Mouse (Mus musculus) forebrain, embryonic 12.5 days (tissue): ENCODE results near the gene Cand1. TPM values are rescaled to one million over a fixed set of nuclear protein-coding genes. Genes with fewer than 3 reads are reported as not detected.
A peak's percentile ranks its signal among the peaks of the same experiment; 100 is the strongest.

ENCODE experiments used
- ATAC-seq: fragments of 200-750 bp; cut with Nextera tagmentation; 2 replicates; pipeline ENCODE4 v1.8.0; 2017; ENCODE audit warnings: moderate TSS enrichment; ENCODE audit not compliant: low FRiP score
- H3K27ac ChIP-seq: fragments of 300-500 bp; sonication (generic); 2 replicates; pipeline ENCODE4 v1.5.1; 2016; ENCODE audit warnings: mild to moderate bottlenecking
- H3K27me3 ChIP-seq: fragments of 300-500 bp; sonication (generic); 2 replicates; pipeline ENCODE4 v1.6.1; 2016; ENCODE audit warnings: mild to moderate bottlenecking
- H3K36me3 ChIP-seq: fragments of 300-500 bp; sonication (generic); replicated peaks from 2 replicates; pipeline ENCODE4 v1.6.1; 2016; ENCODE audit warnings: mild to moderate bottlenecking
- H3K4me1 ChIP-seq: fragments of 300-500 bp; sonication (generic); 2 replicates; pipeline ENCODE4 v1.6.1; 2016
- H3K4me2 ChIP-seq: fragments of 300-500 bp; sonication (generic); 2 replicates; pipeline ENCODE4 v1.6.1; 2016; ENCODE audit warnings: mild to moderate bottlenecking, moderate library complexity
- H3K4me3 ChIP-seq: fragments of 300-500 bp; sonication (generic); replicated peaks from 2 replicates; pipeline ENCODE4 v1.5.1; 2016; ENCODE audit warnings: mild to moderate bottlenecking
- H3K9ac ChIP-seq: fragments of 300-500 bp; sonication (generic); 2 replicates; pipeline ENCODE4 v1.6.1; 2016; ENCODE audit warnings: mild to moderate bottlenecking
- H3K9me3 ChIP-seq: fragments of 300-500 bp; sonication (generic); 2 replicates; pipeline ENCODE4 v1.6.1; 2016
- WGBS: fragments of 180-500 bp; shearing (Covaris S2); methylation state at CpG from one replicate; pipeline ENCODE4 v1.1.7; 2016; 5-methylcytosine and 5-hydroxymethylcytosine counted together
- polyA plus RNA-seq: library from polyadenylated mRNA; unstranded; fragments of >200 nt; fragmentation: Nextera tagmentation; extraction: Ambion mirVana; gene quantifications from 2 replicates; pipeline ENCODE4 v1.2.1, GENCODE M21; 2016

Gene Cand1
- polyA plus RNA-seq, 1 experiment from 2014 or later, result 106 TPM

- WGBS, result 0% methylated on average over 41 of the region's 54 CpGs
- Histone ChIP-seq H3K9ac (peak overlapping the region; percentile 100), H3K27me3 (no peaks in the 10 kb centered on the region), H3K36me3 (peaks cover 11% of the 10 kb centered on the region), H3K27ac (peak overlapping the region; percentile 98), H3K4me3 (peak overlapping the region; percentile 97), H3K9me3 (no peaks in the 10 kb centered on the region), H3K4me2 (peak overlapping the region; percentile 77), H3K4me1 (peaks cover 19% of the 10 kb centered on the region)
- peak; percentile 34 for ATAC-seq
Observed at GRCm38 (mm10) chr10:119238985-119239631, 747 bp downstream of the Cand1 start.

- peaks cover 15% of the 10 kb centered on the region for H3K36me3 ChIP-seq
- H3K4me1 ChIP-seq, result peaks cover 22% of the 10 kb centered on the region
- no peak overlapping the region for H3K4me3 ChIP-seq
- no peak for ATAC-seq
- H3K4me2 ChIP-seq, result no peak overlapping the region
- 96% methylated on average over 5 of the region's 5 CpGs for WGBS
- H3K27me3 ChIP-seq, result no peaks in the 10 kb centered on the region
- H3K9ac ChIP-seq, result no peak overlapping the region
- H3K9me3 ChIP-seq, result no peaks in the 10 kb centered on the region
- no peak overlapping the region for H3K27ac ChIP-seq
Observed at GRCm38 (mm10) chr10:119231526-119231925, 8.3 kb downstream of the Cand1 start.

GRCm38 (mm10) chr10:119230703-119231102 lies 9.2 kb downstream of the Cand1 start:
- ATAC-seq, result no peak
- Histone ChIP-seq H3K4me3 (no peak overlapping the region), H3K27me3 (no peaks in the 10 kb centered on the region), H3K36me3 (peaks cover 19% of the 10 kb centered on the region), H3K9ac (no peak overlapping the region), H3K9me3 (no peaks in the 10 kb centered on the region), H3K27ac (no peak overlapping the region), H3K4me2 (no peak overlapping the region), H3K4me1 (peaks cover 22% of the 10 kb centered on the region)
- WGBS, result 95% methylated on average over 4 of the region's 4 CpGs

GRCm38 (mm10) chr10:119230074-119230669 lies 9.7 kb downstream of the Cand1 start:
- H3K9ac ChIP-seq, result no peak overlapping the region
- no peaks in the 10 kb centered on the region for H3K27me3 ChIP-seq
- no peak for ATAC-seq
- H3K4me3 ChIP-seq, result no peak overlapping the region
- H3K36me3 ChIP-seq, result peaks cover 21% of the 10 kb centered on the region
- H3K9me3 ChIP-seq, result no peaks in the 10 kb centered on the region
- WGBS, result 70% methylated on average over 5 of the region's 5 CpGs
- H3K4me1 ChIP-seq, result peaks cover 22% of the 10 kb centered on the region
- no peak overlapping the region for H3K4me2 ChIP-seq
- no peak overlapping the region for H3K27ac ChIP-seq

GRCm38 (mm10) chr10:119223686-119224085 lies 16.2 kb downstream of the Cand1 start:
- no peak for ATAC-seq
- Histone ChIP-seq H3K9me3 (no peaks in the 10 kb centered on the region), H3K9ac (no peak overlapping the region), H3K4me2 (no peak overlapping the region), H3K36me3 (peaks cover 40% of the 10 kb centered on the region), H3K27me3 (no peaks in the 10 kb centered on the region), H3K4me1 (peaks cover 3% of the 10 kb centered on the region; the same call in 1 of the 2 replicates), H3K4me3 (no peak overlapping the region), H3K27ac (no peak overlapping the region)
- WGBS, result 79% methylated on average over 4 of the region's 4 CpGs

GRCm38 (mm10) chr10:119221631-119222030 lies 18.2 kb downstream of the Cand1 start:
- no peak overlapping the region for H3K27ac ChIP-seq
- H3K4me2 ChIP-seq, result no peak overlapping the region
- H3K36me3 ChIP-seq, result peaks cover 50% of the 10 kb centered on the region
- H3K9ac ChIP-seq, result no peak overlapping the region
- no peak for ATAC-seq
- no peak overlapping the region for H3K4me3 ChIP-seq
- WGBS, result 68% methylated on average over 5 of the region's 5 CpGs
- no peaks in the 10 kb centered on the region for H3K27me3 ChIP-seq
- H3K4me1 ChIP-seq, result peaks cover 3% of the 10 kb centered on the region; the same call in 1 of the 2 replicates
- no peaks in the 10 kb centered on the region for H3K9me3 ChIP-seq

GRCm38 (mm10) chr10:119219415-119219814 lies 20.4 kb downstream of the Cand1 start:
- WGBS, result 85% methylated on average over 11 of the region's 11 CpGs

GRCm38 (mm10) chr10:119218274-119219080 lies 21.4 kb downstream of the Cand1 start:
- 94% methylated on average over 15 of the region's 15 CpGs for WGBS
- Histone ChIP-seq H3K4me2 (no peak overlapping the region), H3K36me3 (peaks cover 45% of the 10 kb centered on the region), H3K4me3 (no peak overlapping the region), H3K9me3 (no peaks in the 10 kb centered on the region), H3K9ac (no peak overlapping the region), H3K27ac (no peak overlapping the region), H3K4me1 (peaks cover 3% of the 10 kb centered on the region; the same call in 1 of the 2 replicates), H3K27me3 (no peaks in the 10 kb centered on the region)
- ATAC-seq, result no peak

More at GRCm38 (mm10) chr10:119219415-119219814, 20.4 kb downstream of the Cand1 start:
- Histone ChIP-seq H3K9ac (no peak overlapping the region), H3K4me1 (peaks cover 3% of the 10 kb centered on the region; the same call in 1 of the 2 replicates), H3K4me2 (no peak overlapping the region), H3K36me3 (peaks cover 46% of the 10 kb centered on the region), H3K27ac (no peak overlapping the region), H3K27me3 (no peaks in the 10 kb centered on the region), H3K4me3 (no peak overlapping the region), H3K9me3 (no peaks in the 10 kb centered on the region)
- no peak for ATAC-seq

GRCm38 (mm10) chr10:119212443-119212842 lies 27.4 kb downstream of the Cand1 start:
- 86% methylated on average over 5 of the region's 5 CpGs for WGBS
- no peak overlapping the region for H3K4me3 ChIP-seq
- no peak overlapping the region for H3K4me2 ChIP-seq
- no peaks in the 10 kb centered on the region for H3K27me3 ChIP-seq
- H3K9me3 ChIP-seq, result no peaks in the 10 kb centered on the region
- no peaks in the 10 kb centered on the region for H3K4me1 ChIP-seq
- ATAC-seq, result no peak
- H3K9ac ChIP-seq, result no peak overlapping the region
- no peak overlapping the region for H3K27ac ChIP-seq
- peaks cover 86% of the 10 kb centered on the region for H3K36me3 ChIP-seq

- WGBS, result 91% methylated on average over 11 of the region's 11 CpGs
- Histone ChIP-seq H3K9me3 (no peaks in the 10 kb centered on the region), H3K4me3 (no peak overlapping the region), H3K27ac (no peak overlapping the region), H3K36me3 (peaks cover 84% of the 10 kb centered on the region), H3K4me1 (no peaks in the 10 kb centered on the region), H3K4me2 (no peak overlapping the region), H3K9ac (no peak overlapping the region), H3K27me3 (no peaks in the 10 kb centered on the region)
- no peak for ATAC-seq
Observed at GRCm38 (mm10) chr10:119211251-119211650, 28.6 kb downstream of the Cand1 start.

- no peak overlapping the region for H3K4me3 ChIP-seq
- H3K27me3 ChIP-seq, result no peaks in the 10 kb centered on the region
- H3K36me3 ChIP-seq, result peaks cover 91% of the 10 kb centered on the region
- H3K4me1 ChIP-seq, result no peaks in the 10 kb centered on the region
- no peak overlapping the region for H3K9ac ChIP-seq
- H3K27ac ChIP-seq, result no peak overlapping the region
- WGBS, result 96% methylated on average over 8 of the region's 8 CpGs
- no peak overlapping the region for H3K4me2 ChIP-seq
- ATAC-seq, result no peak
- no peaks in the 10 kb centered on the region for H3K9me3 ChIP-seq
Observed at GRCm38 (mm10) chr10:119206309-119206932, 33.4 kb downstream of the Cand1 start.

- Histone ChIP-seq H3K36me3 (peaks cover 87% of the 10 kb centered on the region), H3K4me1 (no peaks in the 10 kb centered on the region), H3K4me2 (no peak overlapping the region), H3K4me3 (no peak overlapping the region), H3K9me3 (no peaks in the 10 kb centered on the region), H3K27ac (no peak overlapping the region), H3K9ac (no peak overlapping the region), H3K27me3 (no peaks in the 10 kb centered on the region)
- WGBS, result 88% methylated on average over 5 of the region's 5 CpGs
- ATAC-seq, result no peak
Observed at GRCm38 (mm10) chr10:119205229-119205628, 34.6 kb downstream of the Cand1 start.
